Mouse (Mus musculus) kidney, adult 2 months (tissue): ENCODE results near the gene Rnf121. TPM values are rescaled to one million over a fixed set of nuclear protein-coding genes. Genes with fewer than 3 reads are reported as not detected.

Experiments
- DNase-seq: peaks from one replicate; pipeline ENCODE4 v3.0.0; 2021
- H3K27ac ChIP-seq: fragments of 200-500 bp; 2 replicates; pipeline ENCODE4 v1.5.1; 2012; ENCODE audit warnings: low read depth, low read length, control low read depth, inconsistent platforms; ENCODE audit not compliant: insufficient read depth
- H3K27me3 ChIP-seq: fragments of 200-500 bp; replicated peaks from 2 replicates; pipeline ENCODE4 v1.6.1; 2012; ENCODE audit warnings: mild to moderate bottlenecking, moderate library complexity, low read length, inconsistent platforms; ENCODE audit not compliant: control insufficient read depth, insufficient read depth
- H3K36me3 ChIP-seq: fragments of 200-500 bp; 2 replicates; pipeline ENCODE4 v1.6.1; 2012; ENCODE audit warnings: mild to moderate bottlenecking, moderate library complexity, low read length, inconsistent platforms; ENCODE audit not compliant: control insufficient read depth, insufficient read depth
- H3K4me1 ChIP-seq: fragments of 200-500 bp; 2 replicates; pipeline ENCODE4 v1.6.1; 2011; ENCODE audit warnings: low read length; ENCODE audit not compliant: control insufficient read depth, insufficient read depth
- H3K4me3 ChIP-seq: fragments of 200-500 bp; 2 replicates; pipeline ENCODE4 v1.5.1; 2011; ENCODE audit warnings: mild to moderate bottlenecking, low read depth, low read length, control low read depth; ENCODE audit not compliant: insufficient read depth
- CTCF ChIP-seq: fragments of 200-500 bp; conservative IDR thresholded peaks from 2 replicates; pipeline ENCODE4 v1.5.1; 2011; ENCODE audit warnings: low read depth, mild to moderate bottlenecking, control low read depth, low read length, moderate library complexity, mixed read lengths; ENCODE audit not compliant: insufficient read depth, insufficient read length
- POLR2A ChIP-seq: fragments of 200-500 bp; IDR thresholded peaks from one replicate; pipeline ENCODE4 v1.6.1; 2011; ENCODE audit warnings: low read depth, low read length, control low read depth
- WGBS: fragments of 180-500 bp; shearing (Covaris S2); methylation state at CpG from one replicate; pipeline ENCODE4 v1.1.7; 2018; 5-methylcytosine and 5-hydroxymethylcytosine counted together
- polyA plus RNA-seq: library from polyadenylated mRNA; depleted of rRNA; stranded (reverse); fragments of >200 nt; gene quantifications from 2 replicates; pipeline ENCODE4 v1.2.3, GENCODE M21; 2012; rRNA removed

Rnf121 gene
- polyA plus RNA-seq, 1 experiment: 43.8 TPM

GRCm38 (mm10) chr7:101973730-101974129 lies 91.5 kb downstream of the Rnf121 start:
- TF ChIP-seq CTCF (no peak), POLR2A (no peak)
- WGBS: 63% methylated on average over 3 of the region's 3 CpGs
- H3K27ac ChIP-seq: no peak overlapping the region

GRCm38 (mm10) chr7:101971721-101972120 lies 93.5 kb downstream of the Rnf121 start:
- DNase-seq: no peak
- no peaks in the 10 kb centered on the region for H3K27me3 ChIP-seq
- H3K27ac ChIP-seq: peak overlapping the region; percentile 96
- H3K4me3 ChIP-seq: peak overlapping the region; percentile 80
- TF ChIP-seq POLR2A: no peak
- TF ChIP-seq CTCF: no peak
- no peaks in the 10 kb centered on the region for H3K36me3 ChIP-seq
- 17% methylated on average over 2 of the region's 2 CpGs for WGBS
- peaks cover 32% of the 10 kb centered on the region for H3K4me1 ChIP-seq

More at GRCm38 (mm10) chr7:101973730-101974129, 91.5 kb downstream of the Rnf121 start:
- H3K4me3 ChIP-seq: no peak overlapping the region
- H3K4me1 ChIP-seq: peaks cover 31% of the 10 kb centered on the region
- no peak for DNase-seq
- peaks cover 2% of the 10 kb centered on the region; the same call in 1 of the 2 replicates for H3K36me3 ChIP-seq
- H3K27me3 ChIP-seq: no peaks in the 10 kb centered on the region

GRCm38 (mm10) chr7:101970821-101971461 lies 94.3 kb downstream of the Rnf121 start:
- H3K27ac ChIP-seq: peak overlapping the region; percentile 96
- DNase-seq: peak; percentile 86
- peak overlapping the region; percentile 80 for H3K4me3 ChIP-seq
- WGBS: 1% methylated on average over 19 of the region's 19 CpGs
- H3K27me3 ChIP-seq: no peaks in the 10 kb centered on the region
- H3K4me1 ChIP-seq: peaks cover 32% of the 10 kb centered on the region
- TF ChIP-seq CTCF (no peak), POLR2A (no peak)
- H3K36me3 ChIP-seq: no peaks in the 10 kb centered on the region

GRCm38 (mm10) chr7:101970429-101970775 lies 94.9 kb downstream of the Rnf121 start:
- Histone ChIP-seq H3K4me3 (peak overlapping the region; percentile 80), H3K27me3 (no peaks in the 10 kb centered on the region), H3K4me1 (peaks cover 36% of the 10 kb centered on the region), H3K36me3 (no peaks in the 10 kb centered on the region), H3K27ac (peak overlapping the region; percentile 96)
- no peak for TF ChIP-seq CTCF
- no peak for TF ChIP-seq POLR2A
- 0% methylated on average over 17 of the region's 17 CpGs for WGBS
- DNase-seq: peak; percentile 97

GRCm38 (mm10) chr7:101969694-101970428 lies 95.4 kb downstream of the Rnf121 start:
- TF ChIP-seq POLR2A (peak; percentile 27), CTCF (no peak)
- peaks cover 33% of the 10 kb centered on the region for H3K4me1 ChIP-seq
- under 1% methylated on average over 48 of the region's 53 CpGs for WGBS
- H3K36me3 ChIP-seq: no peaks in the 10 kb centered on the region
- H3K27me3 ChIP-seq: no peaks in the 10 kb centered on the region
- H3K4me3 ChIP-seq: peak overlapping the region; percentile 80
- peak; percentile 92 for DNase-seq
- peak overlapping the region; percentile 90 for H3K27ac ChIP-seq

Other genes starting within 250 kb of the Rnf121 start
- gene Phox2a, start 247.2 kb downstream of the Rnf121 start, polyA plus RNA-seq: 0.20 TPM in 1 of 2 replicates, not detected in the other
- 62.1 and 81.3 TPM in 2 replicates for gene Inppl1, start 227.2 kb downstream of the Rnf121 start, polyA plus RNA-seq
- gene Folr2, start 208.3 kb downstream of the Rnf121 start, polyA plus RNA-seq: 11.2 and 11.7 TPM in 2 replicates
- gene Anapc15, start 201.8 kb downstream of the Rnf121 start, polyA plus RNA-seq: 40.2 and 42.6 TPM in 2 replicates
- gene Folr1, start 194.7 kb downstream of the Rnf121 start, polyA plus RNA-seq: 942 and 1,044 TPM in 2 replicates
- gene Lamtor1, start 159.6 kb downstream of the Rnf121 start, polyA plus RNA-seq: 255 and 267 TPM in 2 replicates
- gene Tomt, start 159.1 kb downstream of the Rnf121 start, polyA plus RNA-seq: 0.09 and 0.14 TPM in 2 replicates
- gene Lrrc51, start 131.6 kb downstream of the Rnf121 start, polyA plus RNA-seq: 19.6 and 21.6 TPM in 2 replicates
- 71.8 and 77.5 TPM in 2 replicates for gene Numa1, start 131.4 kb downstream of the Rnf121 start, polyA plus RNA-seq
- 18.9 and 22.9 TPM in 2 replicates for gene Il18bp, start 46.8 kb downstream of the Rnf121 start, polyA plus RNA-seq
- 12.3 and 13.2 TPM in 2 replicates for gene Xndc1, start within 50 bp of the Rnf121 start, polyA plus RNA-seq
- gene Xntrpc, start 244 bp upstream of the Rnf121 start, polyA plus RNA-seq: 1.8 and 2.5 TPM in 2 replicates
- gene Trpc2, start 17.6 kb upstream of the Rnf121 start, polyA plus RNA-seq: not detected in 2 replicates
- gene Art1, start 36.3 kb upstream of the Rnf121 start, polyA plus RNA-seq: 0.08 and 3.8 TPM in 2 replicates
- gene Art5, start 44.0 kb upstream of the Rnf121 start, polyA plus RNA-seq: 0.15 and 0.33 TPM in 2 replicates
- 0.03 TPM in 1 of 2 replicates, not detected in the other for gene Chrna10, start 51.4 kb upstream of the Rnf121 start, polyA plus RNA-seq
- gene Nup98, start 144.7 kb upstream of the Rnf121 start, polyA plus RNA-seq: 13.0 and 13.3 TPM in 2 replicates
- 50.8 and 65.9 TPM in 2 replicates for gene Pgap2, start 144.7 kb upstream of the Rnf121 start, polyA plus RNA-seq
- gene Rhog, start 190.6 kb upstream of the Rnf121 start, polyA plus RNA-seq: 39.2 and 52.3 TPM in 2 replicates
- gene Stim1, start 202.3 kb upstream of the Rnf121 start, polyA plus RNA-seq: 33.6 and 37.0 TPM in 2 replicates